Mouse (Mus musculus) liver, postnatal 0 days (tissue): ENCODE data around the gene Zdhhc23.

Experiments used
- CTCF ChIP-seq: sonication (generic); IDR thresholded peaks from 2 replicates; pipeline ENCODE4 v1.5.1; 2016; ENCODE audit warnings: antibody characterized with exemption, low read depth
- EP300 ChIP-seq: IDR thresholded peaks from 2 replicates; pipeline ENCODE4 v1.6.1; 2016; ENCODE audit warnings: antibody characterized with exemption, low read depth, mild to moderate bottlenecking

- TF ChIP-seq EP300 (no peak), CTCF (no peak)
Measured at GRCm38 (mm10) chr16:43963780-43964179, 15.8 kb downstream of the Zdhhc23 start.
